Mouse (Mus musculus) kidney, adult 18-20 months (tissue): Measurements from ENCODE around the gene Camk2n1.
"Not testable (repeated sequence)": the region's sequence is repeated elsewhere in the genome, so short reads cannot be mapped to it uniquely, and the experiment has no call there.

ENCODE experiments used
- DNase-seq: peaks from one replicate; pipeline ENCODE4 v3.0.0; 2021

Gene Camk2n1

GRCm38 (mm10) chr4:138453753-138454570 lies at the start of gene Camk2n1:
Gene Camk2n1, plus strand, starts transcription at chr4:138454314.
- peak; percentile 92 for DNase-seq

- peak; percentile 72 for DNase-seq
Measured at GRCm38 (mm10) chr4:138404806-138405205, 49.3 kb upstream of the Camk2n1 start.

GRCm38 (mm10) chr4:138407479-138408194 lies 46.5 kb upstream of the Camk2n1 start:
- DNase-seq, result no peak

- no peak for DNase-seq
Measured at GRCm38 (mm10) chr4:138411011-138411410, 43.1 kb upstream of the Camk2n1 start.

- DNase-seq, result no peak
Measured at GRCm38 (mm10) chr4:138411504-138412121, 42.5 kb upstream of the Camk2n1 start.

GRCm38 (mm10) chr4:138414725-138415124 lies 39.4 kb upstream of the Camk2n1 start:
- DNase-seq, result no peak

- no peak for DNase-seq
Measured at GRCm38 (mm10) chr4:138415991-138416390, 38.1 kb upstream of the Camk2n1 start.

- DNase-seq, result no peak
Measured at GRCm38 (mm10) chr4:138416414-138416813, 37.7 kb upstream of the Camk2n1 start.

GRCm38 (mm10) chr4:138417882-138418281 lies 36.2 kb upstream of the Camk2n1 start:
- DNase-seq, result no peak

GRCm38 (mm10) chr4:138418340-138418957 lies 35.7 kb upstream of the Camk2n1 start:
- DNase-seq, result no peak

GRCm38 (mm10) chr4:138425028-138425427 lies 29.1 kb upstream of the Camk2n1 start:
- DNase-seq, result no peak

GRCm38 (mm10) chr4:138425604-138426003 lies 28.5 kb upstream of the Camk2n1 start:
- DNase-seq, result not testable (repeated sequence)

GRCm38 (mm10) chr4:138426778-138427705 lies 27.1 kb upstream of the Camk2n1 start:
- peak; percentile 89 for DNase-seq

GRCm38 (mm10) chr4:138429778-138430177 lies 24.3 kb upstream of the Camk2n1 start:
- peak; percentile 51 for DNase-seq

- DNase-seq, result no peak
Measured at GRCm38 (mm10) chr4:138431340-138431739, 22.8 kb upstream of the Camk2n1 start.

GRCm38 (mm10) chr4:138434347-138435316 lies 19.5 kb upstream of the Camk2n1 start, which contains the start of gene Mul1:
Gene Mul1, plus strand, starts transcription at chr4:138434671.
- peak; percentile 96 for DNase-seq

- no peak for DNase-seq
Measured at GRCm38 (mm10) chr4:138440062-138440461, 14.1 kb upstream of the Camk2n1 start.

GRCm38 (mm10) chr4:138444941-138445340 lies 9.2 kb upstream of the Camk2n1 start:
- no peak for DNase-seq

- DNase-seq, result no peak
Measured at GRCm38 (mm10) chr4:138446981-138447380, 7.1 kb upstream of the Camk2n1 start.

GRCm38 (mm10) chr4:138447387-138447786 lies 6.7 kb upstream of the Camk2n1 start:
- DNase-seq, result peak; percentile 93
